Mouse (Mus musculus) midbrain, postnatal 0 days (tissue): Measurements from ENCODE around the gene Cib4. TPM values are rescaled to one million over a fixed set of nuclear protein-coding genes. Genes with fewer than 3 reads are reported as not detected.

ENCODE experiments used
- ATAC-seq: fragments of 200-750 bp; cut with Nextera tagmentation; 2 replicates; pipeline ENCODE4 v1.8.0; 2017; ENCODE audit warnings: moderate number of reproducible peaks, mild to moderate bottlenecking, moderate TSS enrichment, moderate library complexity; ENCODE audit not compliant: low FRiP score
- DNase-seq: peaks from one replicate; pipeline ENCODE4 v3.0.0-alpha.2; 2015; ENCODE audit warnings: low spot score
- H3K27ac ChIP-seq: fragments of 300-500 bp; sonication (generic); 2 replicates; pipeline ENCODE4 v1.5.1; 2014; ENCODE audit warnings: low read depth, mild to moderate bottlenecking, low read length, mixed read lengths
- H3K27me3 ChIP-seq: fragments of 300-500 bp; sonication (generic); 2 replicates; pipeline ENCODE4 v1.6.1; 2014; ENCODE audit warnings: low read length, control low read depth, mixed read lengths; ENCODE audit not compliant: insufficient read depth
- H3K36me3 ChIP-seq: fragments of 300-500 bp; sonication (generic); 2 replicates; pipeline ENCODE4 v1.6.1; 2014; ENCODE audit warnings: low read length, control low read depth, mixed read lengths; ENCODE audit not compliant: insufficient read depth
- H3K4me1 ChIP-seq: fragments of 300-500 bp; sonication (generic); 2 replicates; pipeline ENCODE4 v1.6.1; 2014; ENCODE audit warnings: mild to moderate bottlenecking, control low read depth, antibody characterized with exemption, low read length, mixed read lengths; ENCODE audit not compliant: insufficient read depth
- H3K4me2 ChIP-seq: fragments of 300-500 bp; sonication (generic); 2 replicates; pipeline ENCODE4 v1.6.1; 2014; ENCODE audit warnings: low read depth, mild to moderate bottlenecking, low read length, mixed read lengths; ENCODE audit not compliant: poor library complexity, severe bottlenecking
- H3K4me3 ChIP-seq: fragments of 300-500 bp; sonication (generic); 2 replicates; pipeline ENCODE4 v1.5.1; 2014; ENCODE audit warnings: low read depth, mild to moderate bottlenecking, low read length, moderate library complexity
- H3K9ac ChIP-seq: fragments of 300-500 bp; sonication (generic); replicated peaks from 2 replicates; pipeline ENCODE4 v1.6.1; 2014; ENCODE audit warnings: mild to moderate bottlenecking, low read length, moderate library complexity, mixed read lengths; ENCODE audit not compliant: poor library complexity, severe bottlenecking
- H3K9me3 ChIP-seq: fragments of 300-500 bp; sonication (generic); 2 replicates; pipeline ENCODE4 v1.6.1; 2016; ENCODE audit warnings: low read length, control low read depth
- CTCF ChIP-seq: IDR thresholded peaks from 2 replicates; pipeline ENCODE4 v1.5.1; 2016; ENCODE audit warnings: antibody characterized with exemption, mild to moderate bottlenecking
- WGBS: fragments of 180-500 bp; shearing (Covaris S2); extraction: QIAGEN DNeasy Blood & Tissue Kit; methylation state at CpG from one replicate; pipeline ENCODE4 v1.1.7; 2014; 5-methylcytosine and 5-hydroxymethylcytosine counted together
- polyA plus RNA-seq: library from polyadenylated mRNA; unstranded; fragments of >200 nt; fragmentation: Nextera tagmentation; extraction: Ambion mirVana; gene quantifications from 2 replicates; pipeline ENCODE4 v1.2.1, GENCODE M21; 2015
- total RNA-seq: library from RNA; depleted of rRNA; stranded (reverse); fragments of >200 nt; gene quantifications from 2 replicates; pipeline ENCODE4 v1.2.3, GENCODE M21; 2014

Gene Cib4
- total and polyA plus RNA-seq, 2 experiments from 2014 or later: not detected

DNA sequence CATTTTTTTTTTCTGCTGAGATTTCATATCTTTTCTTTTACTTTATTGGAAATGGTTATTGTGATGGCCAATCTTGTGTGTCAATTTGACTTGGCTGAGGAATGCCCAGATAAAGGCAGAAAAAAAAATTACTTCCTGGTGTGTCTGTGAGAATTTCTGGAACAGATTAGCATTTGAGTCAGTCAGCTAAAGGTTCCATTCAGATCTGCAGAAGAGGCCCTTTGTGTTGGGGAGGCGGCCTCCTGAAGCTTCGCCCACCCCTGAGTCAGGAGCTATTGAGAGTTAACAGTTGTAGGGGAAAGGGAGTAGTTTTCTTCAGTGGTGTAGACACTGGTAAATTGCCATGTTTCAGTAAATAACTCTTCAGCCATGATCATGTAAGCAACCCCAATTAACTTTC is 50.3 kb downstream of the Cib4 start:
- no peaks in the 10 kb centered on the region for H3K36me3 ChIP-seq
- WGBS: 44% methylated on average over 2 of the region's 2 CpGs
- no peaks in the 10 kb centered on the region for H3K4me1 ChIP-seq
- TF ChIP-seq CTCF: no peak
- ATAC-seq: no peak
- no peak overlapping the region for H3K9ac ChIP-seq
- H3K27ac ChIP-seq: no peak overlapping the region
- no peaks in the 10 kb centered on the region for H3K9me3 ChIP-seq
- DNase-seq: no peak
- no peak overlapping the region for H3K4me3 ChIP-seq
- no peaks in the 10 kb centered on the region for H3K27me3 ChIP-seq
- no peak overlapping the region for H3K4me2 ChIP-seq

DNA sequence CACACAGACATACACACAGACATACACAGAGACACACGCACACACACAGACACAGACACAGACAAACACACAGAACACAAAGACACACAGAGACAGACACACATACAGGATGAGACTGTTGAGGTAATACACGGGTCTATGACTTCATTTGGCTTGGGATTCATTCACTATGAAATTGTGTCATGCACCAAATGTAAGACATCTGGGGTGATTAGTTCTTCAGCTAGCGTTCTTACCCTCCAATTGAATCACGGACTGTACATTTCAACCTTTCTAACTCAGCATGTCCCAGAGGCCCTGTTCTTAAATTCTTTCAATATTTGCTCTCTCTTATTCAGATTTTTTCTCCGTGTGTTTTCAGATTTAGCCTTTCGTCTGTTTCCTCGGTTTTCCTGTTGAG is 51.0 kb downstream of the Cib4 start:
- Histone ChIP-seq H3K27me3 (no peaks in the 10 kb centered on the region), H3K4me2 (no peak overlapping the region), H3K9ac (no peak overlapping the region), H3K36me3 (no peaks in the 10 kb centered on the region), H3K4me1 (no peaks in the 10 kb centered on the region), H3K27ac (no peak overlapping the region), H3K4me3 (no peak overlapping the region), H3K9me3 (no peaks in the 10 kb centered on the region)
- no peak for TF ChIP-seq CTCF
- ATAC-seq: no peak
- DNase-seq: no peak
- WGBS: 85% methylated on average over 7 of the region's 7 CpGs

DNA sequence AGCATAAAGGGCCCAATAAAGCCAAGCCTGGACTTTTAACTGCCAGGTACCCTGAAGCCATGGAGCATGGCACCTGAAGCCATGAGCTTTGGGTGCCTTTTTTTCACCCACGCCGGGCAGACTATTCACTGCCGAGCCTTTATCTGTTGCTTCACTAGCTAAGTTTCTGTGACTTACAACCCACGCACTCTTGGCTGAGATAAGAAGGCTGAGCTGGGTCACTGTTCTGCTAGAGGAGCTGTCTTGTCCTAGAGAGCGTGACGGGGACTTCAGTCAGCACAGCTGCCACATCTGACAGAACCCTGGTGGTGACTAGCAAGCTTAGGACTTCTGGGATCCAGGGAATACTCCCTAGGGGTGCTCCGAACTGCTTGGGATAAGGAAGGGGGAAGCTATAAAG is 51.9 kb downstream of the Cib4 start:
- Histone ChIP-seq H3K36me3 (no peaks in the 10 kb centered on the region), H3K4me3 (no peak overlapping the region), H3K9me3 (no peaks in the 10 kb centered on the region), H3K9ac (no peak overlapping the region), H3K4me1 (no peaks in the 10 kb centered on the region), H3K27me3 (no peaks in the 10 kb centered on the region), H3K4me2 (no peak overlapping the region), H3K27ac (no peak overlapping the region)
- TF ChIP-seq CTCF: no peak
- DNase-seq: no peak
- ATAC-seq: no peak
- 70% methylated on average over 7 of the region's 7 CpGs for WGBS

DNA sequence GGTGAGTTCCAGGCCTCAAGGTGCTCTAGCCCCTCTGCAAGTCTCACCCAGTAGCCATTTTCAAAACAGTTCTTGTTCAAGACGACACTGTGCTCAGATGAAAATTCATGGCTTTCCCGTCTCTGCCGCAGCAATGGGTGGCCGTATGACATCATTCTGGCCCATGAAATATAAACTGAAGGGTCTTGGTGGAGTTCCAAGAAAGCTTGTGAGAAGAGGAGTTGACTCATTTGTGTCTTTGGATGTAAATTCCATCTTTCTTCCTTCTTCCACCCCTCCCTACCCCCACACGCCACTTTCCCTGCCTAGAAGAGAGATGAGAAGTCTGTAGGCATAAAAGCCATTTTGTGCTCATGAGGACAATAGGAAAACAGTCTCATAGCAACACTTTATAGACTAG is 54.8 kb downstream of the Cib4 start:
- Histone ChIP-seq H3K9ac (no peak overlapping the region), H3K27ac (no peak overlapping the region), H3K9me3 (no peaks in the 10 kb centered on the region), H3K4me3 (no peak overlapping the region), H3K27me3 (no peaks in the 10 kb centered on the region), H3K4me1 (no peaks in the 10 kb centered on the region), H3K36me3 (no peaks in the 10 kb centered on the region), H3K4me2 (no peak overlapping the region)
- no peak for TF ChIP-seq CTCF
- ATAC-seq (no peak), DNase-seq (no peak)
- WGBS: 73% methylated on average over 5 of the region's 5 CpGs

DNA sequence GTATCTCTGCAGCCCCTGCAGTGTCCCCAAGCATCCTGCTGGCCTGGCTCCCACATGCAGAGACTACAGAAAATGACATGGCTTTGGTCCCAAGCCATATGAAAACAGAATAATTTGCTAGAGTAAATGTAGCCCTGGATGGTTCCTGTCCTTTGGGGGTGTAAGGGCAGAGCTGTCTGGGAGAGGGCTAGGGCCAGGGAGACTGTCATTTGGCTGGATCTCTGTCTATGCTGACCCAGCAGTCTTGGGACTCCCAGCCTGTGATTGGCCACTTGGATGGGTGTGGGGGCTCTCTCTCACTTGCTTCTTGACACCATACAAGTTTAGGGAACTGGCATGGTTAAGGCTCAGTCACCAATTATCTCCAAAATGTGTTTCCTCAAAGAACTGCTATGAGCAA is 55.4 kb downstream of the Cib4 start:
- Histone ChIP-seq H3K4me3 (no peak overlapping the region), H3K36me3 (no peaks in the 10 kb centered on the region), H3K27ac (no peak overlapping the region), H3K9me3 (no peaks in the 10 kb centered on the region), H3K9ac (no peak overlapping the region), H3K4me2 (no peak overlapping the region), H3K27me3 (no peaks in the 10 kb centered on the region), H3K4me1 (no peaks in the 10 kb centered on the region)
- no peak for ATAC-seq
- no peak for TF ChIP-seq CTCF
- no peak for DNase-seq

DNA sequence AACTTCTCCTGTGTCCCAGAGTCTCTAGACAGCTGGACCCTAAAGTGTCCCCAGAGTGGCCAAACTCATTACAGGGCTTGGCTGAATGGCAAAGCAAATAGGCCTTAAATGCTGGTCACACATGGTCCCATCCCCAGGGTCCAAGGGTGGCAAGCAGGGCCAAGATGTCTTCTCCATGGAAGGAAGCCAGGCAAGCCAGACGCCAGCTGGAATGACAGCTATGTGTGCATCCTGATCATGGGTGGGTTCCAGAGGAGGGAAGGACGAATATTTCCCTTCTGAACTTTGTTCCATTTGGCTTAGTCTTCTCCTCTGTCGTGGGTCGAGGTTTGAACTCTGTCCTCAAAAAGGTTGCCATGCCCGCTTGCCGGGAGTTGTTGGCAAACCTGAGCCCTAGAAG is 60.5 kb downstream of the Cib4 start:
- H3K27ac ChIP-seq: no peak overlapping the region
- peak; percentile 42 for DNase-seq
- H3K4me1 ChIP-seq: no peaks in the 10 kb centered on the region
- no peak overlapping the region for H3K9ac ChIP-seq
- H3K4me2 ChIP-seq: no peak overlapping the region
- no peak overlapping the region for H3K4me3 ChIP-seq
- ATAC-seq: no peak
- 84% methylated on average over 6 of the region's 6 CpGs for WGBS
- no peaks in the 10 kb centered on the region for H3K36me3 ChIP-seq
- no peaks in the 10 kb centered on the region for H3K27me3 ChIP-seq
- H3K9me3 ChIP-seq: no peaks in the 10 kb centered on the region
- no peak for TF ChIP-seq CTCF

DNA sequence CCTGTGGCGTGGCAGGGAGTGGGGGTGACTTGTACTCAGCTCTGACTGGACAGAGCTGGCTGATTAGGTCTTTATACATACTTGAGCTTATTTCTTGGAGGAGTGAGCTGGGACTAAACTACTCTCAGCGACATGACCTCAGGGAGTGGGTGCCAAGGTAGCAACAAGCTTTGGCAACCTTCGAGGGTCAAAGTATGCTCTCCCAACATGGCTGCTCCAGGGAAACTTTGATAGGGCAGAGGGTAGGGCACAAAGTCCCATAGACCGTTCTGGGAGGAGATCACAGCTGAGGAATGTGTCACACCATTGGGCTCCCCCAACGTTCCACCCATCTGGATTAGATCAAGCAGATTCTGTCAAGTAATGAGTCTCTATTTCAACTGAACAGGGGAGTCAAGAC is 61.0 kb downstream of the Cib4 start:
- H3K27ac ChIP-seq: no peak overlapping the region
- ATAC-seq: no peak
- H3K36me3 ChIP-seq: no peaks in the 10 kb centered on the region
- 80% methylated on average over 5 of the region's 5 CpGs for WGBS
- DNase-seq: no peak
- no peaks in the 10 kb centered on the region for H3K27me3 ChIP-seq
- H3K9ac ChIP-seq: no peak overlapping the region
- H3K4me3 ChIP-seq: no peak overlapping the region
- no peak for TF ChIP-seq CTCF
- H3K4me2 ChIP-seq: no peak overlapping the region
- H3K9me3 ChIP-seq: no peaks in the 10 kb centered on the region
- H3K4me1 ChIP-seq: no peaks in the 10 kb centered on the region
